Mouse (Mus musculus): ENCODE results near the gene Vsig1. TPM values are rescaled to one million over a fixed set of nuclear protein-coding genes. Genes with fewer than 3 reads are reported as not detected.

The Vsig1 gene
- 0.07 TPM in 1 of 2 replicates, not detected in the other for polyA plus RNA-seq (2016; fragmentation: Nextera tagmentation; extraction: Ambion mirVana)

DNA sequence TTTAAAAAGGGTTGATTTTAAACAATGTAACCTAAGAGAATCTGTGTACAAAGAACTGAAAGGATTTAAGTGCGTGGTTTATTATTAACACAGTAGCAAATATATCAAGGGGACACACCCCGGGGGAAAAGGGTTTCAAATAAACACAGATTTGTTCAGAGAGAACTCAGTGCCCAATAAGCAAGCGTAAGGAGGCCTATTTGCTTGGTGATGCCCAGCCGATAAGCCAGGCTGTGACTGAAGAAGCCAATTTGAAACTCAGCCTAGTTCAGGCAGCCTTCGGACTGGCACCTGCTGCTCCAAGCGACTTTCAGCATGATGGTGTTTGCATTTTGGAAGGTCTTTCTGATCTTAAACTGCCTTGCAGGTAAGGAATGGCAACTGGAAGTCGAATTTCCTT, at the start of gene Vsig1:
Vsig1 (plus strand) TSS at position 249 of the 400 bp plus-strand sequence.
- ATAC-seq = no peak
- no peak within 1 kb of the TSS for H3K27ac ChIP-seq
- H3K27me3 ChIP-seq (replicated peaks) = peaks cover 3% of the 10 kb centered on the region
- no peak within 1 kb of the TSS for H3K4me2 ChIP-seq
- no peaks in the 10 kb centered on the region for H3K4me1 ChIP-seq
- no peaks in the 10 kb centered on the region for H3K9me3 ChIP-seq (replicated peaks)
- WGBS (ENCODE audit: insufficient replicate concordance) = 59% methylated on average over 7 of the region's 7 CpGs
- H3K4me3 ChIP-seq = no peak within 1 kb of the TSS
- H3K9ac ChIP-seq = no peak within 1 kb of the TSS
- H3K36me3 ChIP-seq = no peaks in the 10 kb centered on the region

DNA sequence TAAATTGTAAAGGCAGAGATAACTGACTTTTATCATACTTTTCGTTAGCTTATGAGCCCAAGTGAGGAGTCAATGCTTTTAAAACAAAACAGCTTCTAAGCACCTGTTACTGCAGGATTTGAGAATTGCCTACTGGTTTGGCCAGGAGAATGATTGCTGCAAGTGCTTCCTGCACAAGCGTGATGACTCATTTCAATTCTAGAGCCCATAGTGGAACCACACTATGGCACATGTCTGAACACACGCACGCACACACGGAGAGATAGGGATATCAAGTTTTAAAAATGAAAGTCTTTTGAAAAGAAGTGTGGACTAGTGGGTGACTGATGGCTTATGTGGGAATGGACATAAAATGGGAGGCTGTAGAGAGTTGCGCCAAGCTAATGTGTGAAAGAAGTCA, 44.6 kb upstream of the Vsig1 start:
- Histone ChIP-seq H3K27ac (no peak overlapping the region), H3K9me3 (replicated peaks) (no peaks in the 10 kb centered on the region), H3K9ac (no peak overlapping the region), H3K4me3 (no peak overlapping the region), H3K4me1 (no peaks in the 10 kb centered on the region), H3K27me3 (replicated peaks) (no peaks in the 10 kb centered on the region; the same call in 1 of the 2 replicates), H3K4me2 (no peak overlapping the region), H3K36me3 (no peaks in the 10 kb centered on the region)
- no peak for ATAC-seq
- WGBS (ENCODE audit: insufficient replicate concordance) = 74% methylated on average over 6 of the region's 6 CpGs

DNA sequence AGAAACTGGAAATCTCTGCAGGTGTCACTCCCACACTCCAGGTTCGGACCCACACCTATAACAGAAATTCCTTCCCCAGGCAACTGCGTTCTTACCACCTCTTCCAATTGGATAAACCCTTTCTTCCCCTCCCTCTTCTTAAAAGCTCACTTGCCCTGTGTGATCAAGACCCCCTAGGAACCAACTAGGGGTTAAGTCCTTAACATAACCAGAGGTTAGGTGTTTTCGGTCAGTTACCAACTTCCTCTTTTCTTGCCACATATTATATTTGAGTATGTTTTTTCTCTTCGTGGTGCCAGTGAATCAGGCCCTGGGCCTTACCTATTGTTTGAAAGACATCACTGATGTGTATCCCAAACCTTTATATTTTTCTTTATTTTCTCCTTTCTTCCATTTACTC, 44.0 kb upstream of the Vsig1 start:
- 60% methylated on average over 4 of the region's 4 CpGs for WGBS (ENCODE audit: insufficient replicate concordance)

DNA sequence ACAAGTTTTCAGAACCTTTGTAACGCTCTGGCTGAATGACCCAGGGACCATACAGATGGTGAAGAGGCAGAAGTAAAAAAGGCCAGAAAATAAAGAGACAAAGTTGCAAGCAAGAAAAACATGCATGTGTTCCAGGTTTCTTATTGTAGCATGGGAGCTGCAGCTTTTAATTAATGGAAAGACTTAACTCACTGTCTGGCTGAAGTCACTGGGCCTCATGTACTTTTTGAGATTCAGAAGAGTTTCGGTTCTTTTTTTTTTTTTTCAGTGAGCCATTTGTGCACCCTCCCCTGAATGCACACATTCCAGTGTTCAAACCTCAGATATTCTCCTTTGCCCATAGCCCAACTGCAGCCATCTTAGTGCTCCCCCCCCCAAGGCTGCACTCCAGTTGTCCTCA, 20.2 kb upstream of the Vsig1 start:
- H3K27ac ChIP-seq = no peak overlapping the region
- peaks cover 21% of the 10 kb centered on the region; the same call in 1 of the 2 replicates for H3K27me3 ChIP-seq (replicated peaks)
- no peak overlapping the region for H3K4me3 ChIP-seq
- no peak overlapping the region for H3K9ac ChIP-seq
- H3K9me3 ChIP-seq (replicated peaks) = no peaks in the 10 kb centered on the region
- no peak overlapping the region for H3K4me2 ChIP-seq
- H3K36me3 ChIP-seq = no peaks in the 10 kb centered on the region
- no peak for ATAC-seq
- 58% methylated on average over 2 of the region's 2 CpGs for WGBS (ENCODE audit: insufficient replicate concordance)
- no peaks in the 10 kb centered on the region for H3K4me1 ChIP-seq

More for the DNA sequence above, 44.0 kb upstream of the Vsig1 start:
- Histone ChIP-seq H3K27me3 (replicated peaks) (no peaks in the 10 kb centered on the region; the same call in 1 of the 2 replicates), H3K4me3 (no peak overlapping the region), H3K9me3 (replicated peaks) (no peaks in the 10 kb centered on the region), H3K9ac (no peak overlapping the region), H3K4me1 (no peaks in the 10 kb centered on the region), H3K4me2 (no peak overlapping the region), H3K36me3 (no peaks in the 10 kb centered on the region), H3K27ac (no peak overlapping the region)
- no peak for ATAC-seq

DNA sequence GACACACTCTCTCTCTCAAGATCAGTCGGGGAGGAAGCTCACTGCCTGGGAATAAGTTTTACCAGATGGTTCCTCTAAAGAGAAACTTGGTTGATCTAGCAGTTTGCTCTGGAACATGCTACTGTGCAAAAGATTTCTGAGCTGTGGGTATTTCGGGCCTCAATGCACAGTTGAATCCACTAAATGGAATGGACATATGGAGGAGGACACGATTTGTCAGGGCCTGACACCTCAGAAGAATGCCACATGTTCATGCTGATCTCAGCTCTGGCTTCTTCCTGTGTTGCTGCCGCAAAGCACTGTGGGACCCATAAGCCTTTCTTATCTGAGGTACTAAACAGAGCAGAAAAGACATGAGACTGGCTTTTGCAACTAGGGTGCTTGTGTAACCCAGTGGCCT, 15.6 kb upstream of the Vsig1 start:
- 60% methylated on average over 4 of the region's 4 CpGs for WGBS (ENCODE audit: insufficient replicate concordance)
- H3K36me3 ChIP-seq = no peaks in the 10 kb centered on the region

DNA sequence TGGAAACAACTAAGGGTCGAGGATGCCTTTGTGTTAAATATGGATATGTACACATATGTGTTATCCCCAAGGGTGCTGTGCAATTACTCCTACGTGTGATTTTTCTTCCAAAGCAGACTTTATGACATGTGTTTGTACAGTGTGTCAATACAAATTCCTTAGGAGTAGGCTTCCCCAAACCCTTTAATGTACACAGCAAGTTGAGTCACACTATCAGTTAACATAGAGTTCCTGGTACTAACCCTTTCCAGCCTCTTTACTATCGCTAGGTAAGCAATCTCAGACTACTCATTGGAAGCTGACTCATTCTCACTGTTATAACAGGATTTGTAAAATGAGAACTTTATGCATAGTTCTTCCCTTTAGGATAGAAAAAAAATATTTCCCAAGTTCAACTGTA, 3.9 kb upstream of the Vsig1 start:
- H3K9me3 ChIP-seq (replicated peaks) = no peaks in the 10 kb centered on the region
- ATAC-seq = no peak
- no peaks in the 10 kb centered on the region for H3K4me1 ChIP-seq
- H3K4me3 ChIP-seq = no peak overlapping the region
- 58% methylated on average over 3 of the region's 3 CpGs for WGBS (ENCODE audit: insufficient replicate concordance)
- H3K36me3 ChIP-seq = no peaks in the 10 kb centered on the region
- H3K27me3 ChIP-seq (replicated peaks) = peaks cover 3% of the 10 kb centered on the region
- H3K4me2 ChIP-seq = no peak overlapping the region
- H3K27ac ChIP-seq = no peak overlapping the region
- H3K9ac ChIP-seq = no peak overlapping the region

More for the DNA sequence above, 15.6 kb upstream of the Vsig1 start:
- Histone ChIP-seq H3K27ac (no peak overlapping the region), H3K4me1 (no peaks in the 10 kb centered on the region), H3K9ac (no peak overlapping the region), H3K27me3 (replicated peaks) (peaks cover 21% of the 10 kb centered on the region; the same call in 1 of the 2 replicates), H3K4me2 (no peak overlapping the region), H3K4me3 (no peak overlapping the region), H3K9me3 (replicated peaks) (no peaks in the 10 kb centered on the region)
- no peak for ATAC-seq

DNA sequence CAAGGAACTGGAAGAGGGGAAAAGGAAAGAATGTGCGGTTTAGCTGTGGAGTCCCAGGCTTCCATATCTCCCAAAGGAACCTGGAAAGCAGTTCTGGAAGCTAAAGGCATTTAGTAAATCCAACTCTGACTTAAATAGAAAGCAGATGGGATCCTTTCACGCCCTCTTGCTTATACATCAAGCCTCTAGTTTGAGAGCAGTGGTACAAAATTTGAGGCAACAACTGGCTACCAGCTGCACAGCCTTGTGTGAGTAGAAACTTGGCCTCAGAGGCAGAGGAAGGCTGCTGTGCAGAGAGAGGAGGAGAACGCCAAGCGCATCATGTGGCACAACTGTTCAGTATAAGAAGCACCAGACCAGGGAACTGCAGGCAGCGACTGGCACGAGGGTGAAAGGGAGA, 13.9 kb downstream of the Vsig1 start:
- H3K4me3 ChIP-seq = no peak overlapping the region
- H3K27me3 ChIP-seq (replicated peaks) = peaks cover 34% of the 10 kb centered on the region; the same call in 1 of the 2 replicates
- no peak overlapping the region for H3K27ac ChIP-seq
- H3K36me3 ChIP-seq = no peaks in the 10 kb centered on the region
- no peaks in the 10 kb centered on the region for H3K4me1 ChIP-seq
- H3K9me3 ChIP-seq (replicated peaks) = no peaks in the 10 kb centered on the region
- WGBS (ENCODE audit: insufficient replicate concordance) = 75% methylated on average over 6 of the region's 6 CpGs
- no peak overlapping the region for H3K4me2 ChIP-seq
- ATAC-seq = no peak
- H3K9ac ChIP-seq = no peak overlapping the region

DNA sequence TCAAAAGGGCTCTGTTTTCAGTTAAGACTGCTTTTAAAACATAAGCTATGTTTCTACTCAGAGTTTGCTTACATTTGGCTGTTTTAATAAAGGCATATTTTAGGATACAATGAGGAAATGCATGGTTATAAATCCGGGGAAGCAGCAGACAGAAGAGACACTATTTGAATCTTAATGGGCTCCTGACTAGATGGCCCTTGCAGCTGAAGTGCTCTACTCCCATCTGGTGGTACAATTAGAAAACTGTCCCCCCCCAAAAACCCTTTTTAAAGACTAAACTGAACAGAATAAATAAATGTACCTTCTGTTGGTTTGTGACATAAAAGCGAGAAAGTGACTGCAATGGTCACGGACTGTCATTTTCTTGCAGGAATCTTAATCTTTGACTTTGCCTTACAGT, 24.7 kb downstream of the Vsig1 start:
- Histone ChIP-seq H3K4me3 (no peak overlapping the region), H3K27me3 (replicated peaks) (peaks cover 16% of the 10 kb centered on the region; the same call in 1 of the 2 replicates), H3K9me3 (replicated peaks) (no peaks in the 10 kb centered on the region), H3K36me3 (no peaks in the 10 kb centered on the region), H3K9ac (no peak overlapping the region), H3K27ac (no peak overlapping the region), H3K4me1 (no peaks in the 10 kb centered on the region), H3K4me2 (no peak overlapping the region)
- no peak for ATAC-seq
- 63% methylated on average over 3 of the region's 3 CpGs for WGBS (ENCODE audit: insufficient replicate concordance)

DNA sequence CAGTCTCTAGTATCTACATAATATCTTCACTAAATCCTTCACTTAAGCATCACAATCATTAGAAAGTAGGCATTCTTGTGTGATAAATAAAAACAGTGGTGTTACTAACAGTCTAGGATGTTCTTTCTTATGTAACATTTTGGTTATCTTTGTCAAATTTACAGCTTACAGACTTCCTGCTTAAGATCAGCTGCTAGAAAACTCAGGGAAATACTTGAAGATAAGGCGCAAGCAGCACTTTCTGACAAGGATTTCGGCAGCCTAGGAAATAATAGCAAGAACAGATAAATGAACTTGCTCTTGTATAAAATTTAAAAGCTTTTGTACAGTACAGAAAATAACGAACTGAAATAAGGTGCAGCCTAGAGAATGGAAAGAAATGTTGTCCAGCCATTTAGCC, 25.9 kb downstream of the Vsig1 start:
- Histone ChIP-seq H3K4me2 (no peak overlapping the region), H3K27me3 (replicated peaks) (peaks cover 20% of the 10 kb centered on the region; the same call in 1 of the 2 replicates), H3K4me3 (no peak overlapping the region), H3K4me1 (no peaks in the 10 kb centered on the region), H3K9ac (no peak overlapping the region), H3K36me3 (no peaks in the 10 kb centered on the region), H3K27ac (no peak overlapping the region), H3K9me3 (replicated peaks) (no peaks in the 10 kb centered on the region)
- 35% methylated on average over 3 of the region's 3 CpGs for WGBS (ENCODE audit: insufficient replicate concordance)
- ATAC-seq = no peak

DNA sequence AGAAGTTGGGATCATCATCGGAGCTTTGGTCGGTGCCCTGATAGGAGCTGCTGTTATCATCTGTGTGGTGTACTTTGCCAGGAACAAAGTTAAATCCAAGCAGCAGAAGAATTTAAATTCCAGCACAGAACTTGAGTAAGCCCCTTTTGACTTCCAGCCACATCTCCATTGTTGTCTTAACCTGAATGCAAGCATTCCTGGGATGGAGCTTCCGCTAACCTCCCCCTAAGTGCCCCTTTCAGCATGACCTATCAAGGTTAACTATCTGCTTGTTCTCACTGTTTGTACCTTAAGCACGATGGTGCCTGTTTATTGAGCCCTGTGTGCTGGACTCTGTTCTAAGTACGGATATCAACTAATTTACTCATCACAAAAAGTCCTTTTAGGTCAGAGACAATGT, 28.9 kb downstream of the Vsig1 start:
- Histone ChIP-seq H3K4me2 (no peak overlapping the region), H3K4me3 (no peak overlapping the region)

DNA sequence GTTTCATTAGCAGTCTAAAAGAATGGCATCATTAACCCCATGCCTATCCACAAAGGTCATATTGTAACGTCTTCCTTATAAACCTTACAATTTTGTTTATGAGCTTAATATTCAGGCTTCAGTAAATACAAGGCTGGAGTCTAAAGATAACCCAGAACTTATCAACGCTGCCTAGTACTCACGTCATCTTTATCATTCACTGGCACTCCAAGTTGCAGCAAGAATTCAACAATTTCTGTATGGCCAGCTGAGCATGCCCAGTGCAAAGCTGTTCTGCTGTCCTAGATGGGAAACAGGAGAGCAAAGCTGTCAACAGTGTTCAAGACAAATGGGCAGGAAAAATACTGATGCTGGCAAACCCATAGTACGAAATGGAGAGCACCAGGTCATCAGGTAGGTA, 46.2 kb downstream of the Vsig1 start:
- no peaks in the 10 kb centered on the region for H3K9me3 ChIP-seq (replicated peaks)
- peak overlapping the region; percentile 62 for H3K4me3 ChIP-seq
- no peaks in the 10 kb centered on the region for H3K27me3 ChIP-seq (replicated peaks)
- 47% methylated on average over 4 of the region's 4 CpGs for WGBS (ENCODE audit: insufficient replicate concordance)
- H3K27ac ChIP-seq = peak overlapping the region; percentile 88
- H3K4me2 ChIP-seq = peak overlapping the region; percentile 65
- peak; percentile 78 for ATAC-seq
- peak overlapping the region; percentile 68; the same call in 1 of the 2 replicates for H3K9ac ChIP-seq
- no peaks in the 10 kb centered on the region for H3K4me1 ChIP-seq
- peaks cover 22% of the 10 kb centered on the region for H3K36me3 ChIP-seq

More for the DNA sequence above, 28.9 kb downstream of the Vsig1 start:
- H3K27me3 ChIP-seq (replicated peaks) = peaks cover 24% of the 10 kb centered on the region; the same call in 1 of the 2 replicates
- no peak overlapping the region for H3K9ac ChIP-seq
- H3K27ac ChIP-seq = no peak overlapping the region
- 57% methylated on average over 5 of the region's 5 CpGs for WGBS (ENCODE audit: insufficient replicate concordance)
- no peak for ATAC-seq
- H3K9me3 ChIP-seq (replicated peaks) = no peaks in the 10 kb centered on the region
- H3K4me1 ChIP-seq = no peaks in the 10 kb centered on the region
- no peaks in the 10 kb centered on the region for H3K36me3 ChIP-seq

DNA sequence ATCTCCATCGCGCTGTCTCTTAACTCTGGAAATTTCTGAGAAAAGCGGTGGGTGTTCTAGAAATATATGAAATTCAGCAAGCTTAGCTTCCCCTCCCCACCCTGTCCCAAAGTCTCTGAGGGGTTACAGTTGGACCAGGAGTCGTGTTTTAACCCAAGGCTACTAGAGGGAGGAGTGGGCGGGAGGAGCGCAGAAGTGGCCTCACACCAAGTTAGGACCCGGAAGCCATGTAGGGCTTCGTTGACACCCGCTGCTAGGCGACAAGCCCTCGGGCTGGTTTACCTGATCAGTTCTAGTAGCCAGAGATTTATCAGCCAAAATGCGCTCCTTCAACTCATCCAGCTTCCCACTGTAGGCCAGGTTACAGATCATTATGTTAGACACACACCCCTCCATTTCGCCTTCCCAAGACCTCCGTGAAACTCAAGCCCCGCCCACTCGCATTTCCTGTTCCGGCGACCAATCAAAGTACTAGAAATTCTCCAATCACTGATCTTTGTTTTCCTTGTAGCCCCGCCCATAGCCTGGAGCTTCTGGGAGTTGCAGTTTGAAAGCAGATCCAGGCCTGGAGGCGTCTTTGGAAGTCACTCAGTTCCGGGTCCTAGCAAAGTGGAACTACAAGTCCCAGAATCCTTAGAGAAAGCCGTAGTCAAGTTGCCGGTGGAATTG, 49.0 kb downstream of the Vsig1 start, which contains the start of the genes Psmd10 and Atg4a:
Psmd10 (minus strand) TSS at position 457 of the 669 bp plus-strand sequence.
Atg4a (plus strand) TSS at position 636 of the 669 bp plus-strand sequence.
- peak within 1 kb of the TSS; percentile 82 for H3K27ac ChIP-seq
- WGBS (ENCODE audit: insufficient replicate concordance) = 13% methylated on average over 23 of the region's 23 CpGs

More for the DNA sequence above, 49.0 kb downstream of the Vsig1 start, which contains the start of the genes Psmd10 and Atg4a:
- peak within 1 kb of the TSS; percentile 65 for H3K9ac ChIP-seq
- peaks cover 8% of the 10 kb centered on the region for H3K36me3 ChIP-seq
- ATAC-seq = peak; percentile 92
- peak within 1 kb of the TSS; percentile 68 for H3K4me2 ChIP-seq
- H3K9me3 ChIP-seq (replicated peaks) = no peaks in the 10 kb centered on the region
- peak within 1 kb of the TSS; percentile 62 for H3K4me3 ChIP-seq
- H3K27me3 ChIP-seq (replicated peaks) = no peaks in the 10 kb centered on the region
- no peaks in the 10 kb centered on the region for H3K4me1 ChIP-seq

All from liver, embryonic 12.5 days (tissue).